Mouse (Mus musculus) liver, adult 2 months (tissue): Measurements from ENCODE around the gene Zfp346. TPM values are rescaled to one million over a fixed set of nuclear protein-coding genes. Genes with fewer than 3 reads are reported as not detected.

Experiments
- DNase-seq: peaks from one replicate; pipeline ENCODE4 v3.0.0-alpha.2; 2011; ENCODE audit warnings: low read depth, low spot score; ENCODE audit errors: extremely low read depth
- H3K27ac ChIP-seq: fragments of 200-500 bp; replicated peaks from 2 replicates; pipeline ENCODE4 v1.5.1; 2012; ENCODE audit warnings: low read depth, mild to moderate bottlenecking, control low read depth, inconsistent platforms, low read length; ENCODE audit not compliant: insufficient read depth
- H3K27me3 ChIP-seq: fragments of 200-500 bp; 2 replicates; pipeline ENCODE4 v1.6.1; 2012; ENCODE audit warnings: mild to moderate bottlenecking, moderate library complexity, low read length, inconsistent platforms; ENCODE audit not compliant: control insufficient read depth, insufficient read depth
- H3K36me3 ChIP-seq: fragments of 200-500 bp; 2 replicates; pipeline ENCODE4 v1.6.1; 2012; ENCODE audit warnings: low read length, inconsistent platforms; ENCODE audit not compliant: control insufficient read depth, insufficient read depth
- H3K4me1 ChIP-seq: fragments of 200-500 bp; 2 replicates; pipeline ENCODE4 v1.6.1; 2011; ENCODE audit warnings: low read length; ENCODE audit not compliant: control insufficient read depth, insufficient read depth
- H3K4me3 ChIP-seq: fragments of 200-500 bp; 2 replicates; pipeline ENCODE4 v1.5.1; 2011; ENCODE audit warnings: low read depth, mild to moderate bottlenecking, control low read depth, low read length, moderate library complexity; ENCODE audit not compliant: insufficient read depth
- H3K79me2 ChIP-seq: fragments of 200-500 bp; 2 replicates; pipeline ENCODE4 v1.6.1; 2012; ENCODE audit warnings: inconsistent platforms, mild to moderate bottlenecking, low read length, moderate library complexity; ENCODE audit not compliant: control insufficient read depth, insufficient read depth
- H3K9ac ChIP-seq: fragments of 200-500 bp; 2 replicates; pipeline ENCODE4 v1.6.1; 2012; ENCODE audit warnings: low read depth, mild to moderate bottlenecking, control low read depth, inconsistent platforms, low read length
- CTCF ChIP-seq: fragments of 200-500 bp; IDR thresholded peaks from 2 replicates; pipeline ENCODE4 v1.5.1; 2011; ENCODE audit warnings: low read depth, low read length, control low read depth
- POLR2A ChIP-seq: fragments of 200-500 bp; IDR thresholded peaks from 2 replicates; pipeline ENCODE4 v1.6.1; 2011; ENCODE audit warnings: low read length, control low read depth; ENCODE audit not compliant: insufficient read depth; ENCODE audit errors: extremely low read depth
- WGBS: fragments of 180-500 bp; shearing (Covaris S2); methylation state at CpG from one replicate; pipeline ENCODE4 v1.1.7; 2018; 5-methylcytosine and 5-hydroxymethylcytosine counted together
- polyA plus RNA-seq: library from polyadenylated mRNA; depleted of rRNA; stranded (reverse); fragments of >200 nt; gene quantifications from 2 replicates; pipeline ENCODE4 v1.2.3, GENCODE M21; 2012
- total RNA-seq: library from RNA; depleted of rRNA; stranded (reverse); fragments of >200 nt; gene quantifications from 2 replicates; pipeline ENCODE4 v1.2.3, GENCODE M21; 2014

Zfp346 gene
- total and polyA plus RNA-seq, 2 experiments: 4.5 to 5.1 TPM

GRCm38 (mm10) chr13:55103351-55103750, 1.8 kb upstream of the Zfp346 start:
- H3K9ac ChIP-seq: no peak overlapping the region
- no peak overlapping the region for H3K27ac ChIP-seq
- H3K4me1 ChIP-seq: peaks cover 9% of the 10 kb centered on the region
- no peaks in the 10 kb centered on the region for H3K27me3 ChIP-seq
- WGBS: 30% methylated on average over 2 of the region's 2 CpGs
- peaks cover 9% of the 10 kb centered on the region; the same call in 1 of the 2 replicates for H3K79me2 ChIP-seq
- peak; percentile 39 for DNase-seq
- TF ChIP-seq POLR2A (no peak), CTCF (no peak)
- H3K4me3 ChIP-seq: no peak overlapping the region
- no peaks in the 10 kb centered on the region for H3K36me3 ChIP-seq

GRCm38 (mm10) chr13:55105953-55106691, 1.0 kb downstream of the Zfp346 start:
- TF ChIP-seq POLR2A: no peak
- TF ChIP-seq CTCF: no peak

GRCm38 (mm10) chr13:55107116-55107515, 2.0 kb downstream of the Zfp346 start:
- 94% methylated on average over 4 of the region's 4 CpGs for WGBS

More at GRCm38 (mm10) chr13:55105953-55106691, 1.0 kb downstream of the Zfp346 start:
- Histone ChIP-seq H3K4me1 (peaks cover 5% of the 10 kb centered on the region), H3K27me3 (no peaks in the 10 kb centered on the region), H3K27ac (no peak overlapping the region), H3K36me3 (no peaks in the 10 kb centered on the region), H3K79me2 (peaks cover 4% of the 10 kb centered on the region; the same call in 1 of the 2 replicates), H3K9ac (peak overlapping the region; percentile 3; the same call in 1 of the 2 replicates), H3K4me3 (no peak overlapping the region)
- no peak for DNase-seq
- WGBS: 28% methylated on average over 8 of the region's 8 CpGs

GRCm38 (mm10) chr13:55107694-55108093, 2.6 kb downstream of the Zfp346 start:
- Histone ChIP-seq H3K4me3 (no peak overlapping the region), H3K27me3 (no peaks in the 10 kb centered on the region), H3K27ac (no peak overlapping the region), H3K4me1 (peaks cover 5% of the 10 kb centered on the region), H3K79me2 (peaks cover 4% of the 10 kb centered on the region; the same call in 1 of the 2 replicates), H3K9ac (no peak overlapping the region), H3K36me3 (no peaks in the 10 kb centered on the region)
- DNase-seq: no peak
- TF ChIP-seq POLR2A (no peak), CTCF (no peak)
- WGBS: 85% methylated on average over 8 of the region's 8 CpGs

More at GRCm38 (mm10) chr13:55107116-55107515, 2.0 kb downstream of the Zfp346 start:
- Histone ChIP-seq H3K79me2 (peaks cover 4% of the 10 kb centered on the region; the same call in 1 of the 2 replicates), H3K27me3 (no peaks in the 10 kb centered on the region), H3K4me3 (no peak overlapping the region), H3K36me3 (no peaks in the 10 kb centered on the region), H3K9ac (no peak overlapping the region), H3K4me1 (peaks cover 5% of the 10 kb centered on the region), H3K27ac (no peak overlapping the region)
- TF ChIP-seq CTCF: no peak
- DNase-seq: no peak

DNA sequence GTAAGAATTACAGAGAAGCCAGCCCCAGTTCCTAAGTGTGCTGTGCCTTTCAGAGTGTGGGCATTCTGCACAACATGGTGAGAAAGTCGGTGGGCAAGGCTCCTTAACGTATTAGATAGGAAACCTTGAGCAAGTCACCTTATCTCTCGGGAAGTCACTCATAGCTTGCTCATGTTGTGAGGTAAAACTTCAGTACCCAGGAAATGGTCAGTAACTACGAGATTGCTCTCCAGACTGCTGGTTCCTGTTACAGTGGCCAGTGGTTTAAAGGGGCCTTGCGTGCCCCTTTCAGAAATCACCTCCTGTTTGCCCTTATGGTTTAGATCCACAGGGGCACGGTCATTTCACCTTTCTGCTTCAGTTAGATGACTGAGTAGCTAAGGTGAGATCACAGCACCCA, 9.3 kb downstream of the Zfp346 start:
- Histone ChIP-seq H3K9ac (no peak overlapping the region), H3K4me3 (no peak overlapping the region), H3K4me1 (no peaks in the 10 kb centered on the region), H3K36me3 (peaks cover 18% of the 10 kb centered on the region), H3K27ac (no peak overlapping the region), H3K79me2 (no peaks in the 10 kb centered on the region; the same call in 1 of the 2 replicates), H3K27me3 (no peaks in the 10 kb centered on the region)
- 81% methylated on average over 6 of the region's 6 CpGs for WGBS
- TF ChIP-seq CTCF: no peak
- no peak for TF ChIP-seq POLR2A
- DNase-seq: no peak

GRCm38 (mm10) chr13:55124903-55125302, 19.8 kb downstream of the Zfp346 start:
- no peak overlapping the region for H3K4me3 ChIP-seq
- H3K36me3 ChIP-seq: peaks cover 14% of the 10 kb centered on the region
- no peak for DNase-seq
- H3K27ac ChIP-seq: no peak overlapping the region
- TF ChIP-seq CTCF (no peak), POLR2A (no peak)
- WGBS: 76% methylated on average over 6 of the region's 6 CpGs
- no peaks in the 10 kb centered on the region for H3K79me2 ChIP-seq
- peaks cover 2% of the 10 kb centered on the region; the same call in 1 of the 2 replicates for H3K4me1 ChIP-seq
- no peaks in the 10 kb centered on the region for H3K27me3 ChIP-seq
- no peak overlapping the region for H3K9ac ChIP-seq
